Mouse (Mus musculus) lung, postnatal 0 days (tissue): ENCODE measurements around the gene Prr3.

Experiments
- CTCF ChIP-seq: IDR thresholded peaks from 2 replicates; pipeline ENCODE4 v1.5.1; 2016; ENCODE audit warnings: antibody characterized with exemption, mild to moderate bottlenecking
- EP300 ChIP-seq: IDR thresholded peaks from 2 replicates; pipeline ENCODE4 v1.6.1; 2016; ENCODE audit warnings: antibody characterized with exemption, mild to moderate bottlenecking, control low read depth

DNA sequence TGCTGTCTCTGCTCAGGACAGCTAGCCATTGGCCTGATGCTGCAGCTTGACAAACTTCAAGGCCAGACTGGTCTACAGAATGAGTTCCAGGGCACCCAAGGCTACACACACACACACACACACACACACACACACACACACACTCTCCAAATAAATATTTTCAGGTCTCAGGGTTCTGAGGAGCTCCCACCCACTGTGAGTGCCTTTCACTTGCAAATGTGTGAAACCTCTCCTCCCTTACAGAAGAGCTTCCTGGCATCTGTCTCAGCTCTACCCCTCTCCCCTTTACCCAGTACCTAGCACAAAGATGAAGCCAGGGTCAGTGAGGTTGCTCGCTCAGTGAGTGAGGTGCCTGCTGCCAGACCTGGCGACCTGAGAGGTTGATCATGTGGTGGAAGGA lies 40.9 kb downstream of the Prr3 start:
- TF ChIP-seq CTCF: no peak
- no peak for TF ChIP-seq EP300
